Mouse (Mus musculus) liver, embryonic 14.5 days (tissue): ENCODE measurements around the gene Ethe1.

Experiments
- CTCF ChIP-seq: IDR thresholded peaks from 2 replicates; pipeline ENCODE4 v1.5.1; 2016; ENCODE audit warnings: antibody characterized with exemption, low read depth, control low read depth
- EP300 ChIP-seq: IDR thresholded peaks from 2 replicates; pipeline ENCODE4 v1.6.1; 2016; ENCODE audit warnings: antibody characterized with exemption, low read depth

GRCm38 (mm10) chr7:24546634-24547389 is 40.5 kb upstream of the Ethe1 start:
- TF ChIP-seq EP300 (no peak), CTCF (no peak)
